Mouse (Mus musculus) heart, postnatal 36 days (tissue): ENCODE results near the gene Ccr6. TPM values are rescaled to one million over a fixed set of nuclear protein-coding genes. Genes with fewer than 3 reads are reported as not detected.
"Not testable (repeated sequence)": the region's sequence is repeated elsewhere in the genome, so short reads cannot be mapped to it uniquely, and the experiment has no call there.

Source experiments
- DNase-seq, 2 experiments: peaks; one replicate each; pipeline ENCODE4 v3.0.0; 2021 to 2022
- intact Hi-C: fragments of 180-260 bp; cut with DNase I; formaldehyde crosslinking; loops from one replicate; pipeline ENCODE4 v1.15.1; 2025
- total RNA-seq, 2 experiments: library from RNA; stranded (reverse); gene quantifications; 2 replicates each; pipeline ENCODE4 v1.2.3; 2021

The Ccr6 gene
- not detected for total RNA-seq

GRCm38 (mm10) chr17:8235743-8236142, at the start of gene Ccr6:
Gene Ccr6, plus strand, starts transcription at chr17:8236043.
- DNase-seq: no peak
- intact Hi-C loops: no loop called here

GRCm38 (mm10) chr17:8193678-8194077, 42.2 kb upstream of the Ccr6 start:
- intact Hi-C loops: no loop called here
- DNase-seq: no peak

- intact Hi-C loops: no loop called here
These were observed 40.0 kb upstream of the Ccr6 start for GRCm38 (mm10) chr17:8195685-8196376.

GRCm38 (mm10) chr17:8197652-8198051, 38.2 kb upstream of the Ccr6 start:
- intact Hi-C loops: no loop called here
- no peak for DNase-seq

More at GRCm38 (mm10) chr17:8195685-8196376, 40.0 kb upstream of the Ccr6 start:
- DNase-seq: no peak

- intact Hi-C loops: no loop called here
These were observed 36.5 kb upstream of the Ccr6 start for GRCm38 (mm10) chr17:8199067-8199935.

GRCm38 (mm10) chr17:8199936-8200330, 35.9 kb upstream of the Ccr6 start:
- DNase-seq: no peak
- intact Hi-C loops: no loop called here

More at GRCm38 (mm10) chr17:8199067-8199935, 36.5 kb upstream of the Ccr6 start:
- no peak for DNase-seq

GRCm38 (mm10) chr17:8203487-8203886, 32.4 kb upstream of the Ccr6 start:
- DNase-seq: no peak
- intact Hi-C loops: no loop called here

- intact Hi-C loops, DNase-seq: not testable (repeated sequence)
These were observed 30.6 kb upstream of the Ccr6 start for GRCm38 (mm10) chr17:8205221-8205631.

- no peak for DNase-seq
- intact Hi-C loops: no loop called here
These were observed 29.2 kb upstream of the Ccr6 start for GRCm38 (mm10) chr17:8206691-8207090.

- no peak for DNase-seq
- intact Hi-C loops: no loop called here
These were observed 26.1 kb upstream of the Ccr6 start for GRCm38 (mm10) chr17:8209696-8210095.

GRCm38 (mm10) chr17:8210170-8210569, 25.7 kb upstream of the Ccr6 start:
- intact Hi-C loops: no loop called here
- no peak for DNase-seq

GRCm38 (mm10) chr17:8210675-8211074, 25.2 kb upstream of the Ccr6 start:
- DNase-seq: no peak
- intact Hi-C loops: no loop called here

GRCm38 (mm10) chr17:8211399-8211798, 24.4 kb upstream of the Ccr6 start:
- DNase-seq: no peak
- intact Hi-C loops: no loop called here

GRCm38 (mm10) chr17:8214369-8214768, 21.5 kb upstream of the Ccr6 start:
- intact Hi-C loops: no loop called here
- DNase-seq: no peak

- intact Hi-C loops: no loop called here
- DNase-seq: no peak
These were observed 20.7 kb upstream of the Ccr6 start for GRCm38 (mm10) chr17:8215016-8215745.

- intact Hi-C loops: no loop called here
- DNase-seq: no peak
These were observed 12.6 kb upstream of the Ccr6 start for GRCm38 (mm10) chr17:8223225-8223624.

- no peak for DNase-seq
- intact Hi-C loops: no loop called here
These were observed 11.8 kb upstream of the Ccr6 start for GRCm38 (mm10) chr17:8224072-8224471.

- intact Hi-C loops: no loop called here
- DNase-seq: no peak
These were observed 10.7 kb upstream of the Ccr6 start for GRCm38 (mm10) chr17:8225166-8225565.

GRCm38 (mm10) chr17:8225746-8226145, 10.1 kb upstream of the Ccr6 start:
- DNase-seq: no peak
- intact Hi-C loops: no loop called here

- DNase-seq: no peak
- intact Hi-C loops: no loop called here
These were observed 7.2 kb upstream of the Ccr6 start for GRCm38 (mm10) chr17:8228622-8229021.

- no peak for DNase-seq
- intact Hi-C loops: no loop called here
These were observed 6.2 kb upstream of the Ccr6 start for GRCm38 (mm10) chr17:8229607-8230006.
